Mouse (Mus musculus) embryonic fibroblast, embryonic 13.5 days (primary cell): ENCODE data around the gene Rps6ka4.

Experiments used
- CTCF ChIP-seq: IDR thresholded peaks from 2 replicates; pipeline ENCODE4 v1.5.1; 2011; ENCODE audit warnings: mild to moderate bottlenecking, control low read depth, low read length, moderate library complexity, borderline replicate concordance; ENCODE audit not compliant: insufficient read depth
- POLR2A ChIP-seq: IDR thresholded peaks from 2 replicates; pipeline ENCODE4 v1.6.1; 2011; ENCODE audit warnings: low read depth, mild to moderate bottlenecking, control low read depth, low read length, moderate library complexity

DNA sequence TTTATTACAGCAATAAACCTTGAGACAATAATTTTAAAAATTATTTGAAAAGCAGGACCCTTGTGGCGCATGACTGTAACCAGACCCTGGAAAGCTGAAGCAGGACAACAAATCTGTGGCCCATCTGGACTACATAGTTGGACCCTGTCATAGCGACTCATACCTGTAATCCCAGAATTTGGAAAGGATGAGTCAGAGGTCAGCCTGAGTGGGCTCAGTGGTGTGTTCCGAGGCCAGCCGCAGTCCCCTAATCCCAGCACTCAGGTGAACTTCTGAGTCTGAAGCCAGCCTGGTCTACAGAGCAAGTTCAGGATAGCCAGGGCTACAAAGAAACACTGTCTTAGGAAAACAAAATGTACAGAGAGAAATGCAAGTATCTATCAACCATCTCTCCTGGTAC, 21.0 kb upstream of the Rps6ka4 start:
- TF ChIP-seq POLR2A (no peak), CTCF (no peak)
